ENCODE assay signal across 12 mouse cellular contexts in the genomic region with DNA sequence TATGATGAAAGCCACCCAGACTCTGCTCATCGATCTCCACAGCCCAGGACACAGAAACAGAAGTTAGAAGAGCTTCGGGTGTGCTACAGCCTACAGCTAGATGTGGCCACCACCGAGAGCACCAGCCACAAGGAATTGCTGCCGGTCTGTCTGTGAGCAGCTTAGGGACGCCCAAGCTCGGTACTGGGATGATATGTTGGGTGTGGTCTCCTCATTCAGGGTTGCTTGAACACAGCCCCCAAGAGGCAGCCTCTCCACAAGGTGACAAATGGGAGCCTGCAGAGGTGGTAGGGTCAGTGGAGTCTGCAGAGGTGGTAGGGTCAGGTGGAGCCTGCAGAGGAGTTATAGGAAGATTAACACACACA.
"Had no signal": no experiment of that assay in that cellular context is flagged by ENCODE, and none has a peak within 500 bp of the region (broad histone marks: within the 10 kb centered on the region; RNA-seq: fewer than 3 reads in every experiment).

No protein-coding gene starts in this region.

- H3K4me3 ChIP-seq: limb, embryonic 15.5 days; megakaryocyte, embryonic 14.5 days; midbrain, embryonic 12.5 days had no signal

- H3K9me3 ChIP-seq: limb, embryonic 15.5 days; megakaryocyte, embryonic 14.5 days; midbrain, embryonic 12.5 days had no signal

- H3K9ac ChIP-seq: limb, embryonic 15.5 days; lung, embryonic 14.5 days; midbrain, embryonic 12.5 days had no signal

- DNase-seq: kidney, adult 8-10 months; lung, postnatal 10 days; lung, postnatal 4 days; right cerebral cortex, adult 18-20 months; right cerebral cortex, postnatal 25 days; thymus, postnatal 36 days had no signal

- H3K4me2 ChIP-seq: limb, embryonic 15.5 days; lung, embryonic 14.5 days; midbrain, embryonic 12.5 days had no signal

- H3K4me1 ChIP-seq: limb, embryonic 15.5 days; midbrain, embryonic 12.5 days had no signal

- H3K27ac ChIP-seq: limb, embryonic 15.5 days; midbrain, embryonic 12.5 days had no signal

- H3K27me3 ChIP-seq: limb, embryonic 15.5 days; megakaryocyte, embryonic 14.5 days; midbrain, embryonic 12.5 days had no signal

- ATAC-seq: intestine, embryonic 16.5 days; midbrain, embryonic 16.5 days had no signal
